Mouse (Mus musculus) thymus, adult 2 months (tissue): ENCODE data around the gene Sox9.

Experiments
- CTCF ChIP-seq: fragments of 200-500 bp; IDR thresholded peaks from 2 replicates; pipeline ENCODE4 v1.5.1; 2012; ENCODE audit warnings: mild to moderate bottlenecking, control low read depth, low read length, moderate library complexity, borderline replicate concordance; ENCODE audit not compliant: control insufficient read depth, poor library complexity, insufficient read depth; ENCODE audit errors: extremely low read depth
- POLR2A ChIP-seq: fragments of 200-500 bp; IDR thresholded peaks from 2 replicates; pipeline ENCODE4 v1.6.1; 2012; ENCODE audit warnings: mild to moderate bottlenecking, low read length, control low read depth, moderate library complexity; ENCODE audit not compliant: control insufficient read depth, poor library complexity, insufficient read depth; ENCODE audit errors: extremely low read depth

DNA sequence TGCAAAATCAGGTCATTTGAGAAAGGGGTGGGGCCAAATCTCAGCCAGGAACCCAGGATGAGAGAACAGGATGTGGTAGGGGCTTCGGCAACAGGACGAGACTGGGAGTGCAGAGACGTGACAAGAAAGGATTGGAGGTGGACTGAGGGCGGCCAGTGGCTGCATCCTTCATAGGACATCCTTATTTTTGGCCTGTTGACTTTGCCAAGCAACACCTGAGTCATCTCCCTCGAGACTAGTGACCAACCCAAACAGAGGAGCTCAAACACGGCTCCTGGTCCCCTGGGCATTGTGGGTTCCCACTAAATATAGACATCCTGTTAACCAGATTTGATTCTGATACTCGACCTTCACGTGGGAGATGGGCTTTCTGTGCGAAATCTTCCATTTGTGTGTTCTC, 24.0 kb upstream of the Sox9 start:
- TF ChIP-seq CTCF (no peak), POLR2A (no peak)
